Mouse (Mus musculus) left cerebral cortex, postnatal 25 days (tissue): ENCODE results near the gene Gm21778. TPM values are rescaled to one million over a fixed set of nuclear protein-coding genes. Genes with fewer than 3 reads are reported as not detected.
"Not testable (repeated sequence)": the region's sequence is repeated elsewhere in the genome, so short reads cannot be mapped to it uniquely, and the experiment has no call there.

ENCODE experiments used
- DNase-seq, 2 experiments: peaks; one replicate each; pipeline ENCODE4 v3.0.0; 2022; ENCODE audit warnings: low spot score in 2 of 2, mixed read lengths in 1 of 2
- intact Hi-C: fragments of 180-260 bp; cut with DNase I; formaldehyde crosslinking; loops from one replicate; pipeline ENCODE4 v1.15.1; 2025
- total RNA-seq, 2 experiments: library from RNA; stranded (reverse); gene quantifications; 2 replicates each; pipeline ENCODE4 v1.2.3; 2021

The Gm21778 gene
- total RNA-seq = not detected

DNA sequence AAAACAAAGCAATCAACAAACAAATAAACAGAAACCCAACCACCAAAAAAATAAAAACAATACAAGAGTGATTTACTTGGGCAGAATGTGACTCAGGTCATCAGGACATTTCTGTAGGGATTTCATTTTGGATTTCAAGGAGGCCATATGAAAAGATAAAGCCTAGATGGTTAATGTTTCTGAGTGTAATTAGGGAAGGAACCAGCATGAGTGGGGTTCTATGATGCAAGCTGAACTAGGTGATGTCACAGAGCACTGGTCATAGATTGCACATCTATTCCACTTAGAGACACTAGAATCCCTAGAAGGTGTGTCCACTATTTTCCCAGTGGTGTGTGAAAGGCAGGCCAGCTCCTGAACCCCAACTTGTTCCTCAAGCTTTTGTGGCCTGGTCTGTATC, at the start of gene Gm21778:
Gm21778 (plus strand) TSS at position 301 of the 400 bp plus-strand sequence.
- intact Hi-C loops, DNase-seq: not testable (repeated sequence)

Other genes starting within 250 kb of the Gm21778 start
- gene Gm20914, start 216.5 kb upstream of the Gm21778 start, total RNA-seq = not detected
- not detected for gene Gm28171, start 149.1 kb upstream of the Gm21778 start, total RNA-seq